26 mouse cellular contexts compared by ENCODE assay signal in the genomic region with DNA sequence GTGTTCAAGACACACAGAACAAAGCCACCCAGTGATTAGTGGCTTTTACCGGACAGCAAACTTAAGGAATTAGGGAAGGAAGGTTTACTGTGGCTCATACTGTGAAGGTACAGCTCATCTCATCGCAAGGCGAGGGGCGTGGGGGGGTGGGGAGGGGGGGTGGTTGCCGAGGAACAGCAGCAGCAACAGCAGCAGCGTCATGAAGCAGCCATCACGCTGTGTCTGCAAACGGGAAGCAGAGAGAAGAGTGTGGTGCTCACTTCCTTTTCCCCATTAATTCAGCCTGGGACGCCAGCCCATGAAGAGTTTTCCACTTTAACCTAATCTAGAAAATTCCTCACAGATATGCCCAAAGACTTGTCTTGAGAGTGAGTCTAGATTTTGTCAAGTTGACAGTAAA. TPM values are rescaled to one million over a fixed set of nuclear protein-coding genes. Genes with fewer than 3 reads are reported as not detected.
"Had no signal": no experiment of that assay in that cellular context is flagged by ENCODE, and none has a peak within 500 bp of the region (broad histone marks: within the 10 kb centered on the region; RNA-seq: fewer than 3 reads in every experiment).

No protein-coding gene starts in this region.

- DNase-seq: cerebellum, adult 2 months; cerebellum, adult 8-10 months; cerebellum, adult 9-10 months; cerebellum, adult 9-11 months; cerebellum, postnatal 10 days; cerebellum, postnatal 14 days; cerebellum, postnatal 25 days; cerebellum, postnatal 36 days; embryo, embryonic 11 days; forebrain, postnatal 0 days; gastrocnemius, adult 2 months; gastrocnemius, postnatal 10 days; gastrocnemius, postnatal 14 days; gastrocnemius, postnatal 25 days; gastrocnemius, postnatal 36 days; heart, adult 18-20 months; heart, adult 2 months had no signal

- ATAC-seq: forebrain, embryonic 13.5 days; forebrain, embryonic 14.5 days; forebrain, embryonic 15.5 days; forebrain, embryonic 16.5 days; forebrain, postnatal 0 days had no signal

RNA-seq across cellular contexts. Expression of gene Olfr222, which starts 13.2 kb away (rescaled TPM):
- total RNA-seq: common myeloid progenitor, adult 5-6 weeks; forebrain, postnatal 0 days; gastrocnemius, adult 18-20 months; gastrocnemius, adult 2 months; gastrocnemius, adult 8-10 months; gastrocnemius, postnatal 10 days; gastrocnemius, postnatal 14 days; gastrocnemius, postnatal 25 days; gastrocnemius, postnatal 36 days; gastrocnemius, postnatal 4 days; heart, adult 18-20 months; heart, adult 2 months; heart, adult 8-10 months had no signal

RNA-seq across cellular contexts. Expression of gene Olfr223, which starts 30.3 kb away (rescaled TPM):
- total RNA-seq: common myeloid progenitor, adult 5-6 weeks; forebrain, postnatal 0 days; gastrocnemius, adult 18-20 months; gastrocnemius, adult 2 months; gastrocnemius, adult 8-10 months; gastrocnemius, postnatal 10 days; gastrocnemius, postnatal 14 days; gastrocnemius, postnatal 25 days; gastrocnemius, postnatal 36 days; gastrocnemius, postnatal 4 days; heart, adult 18-20 months; heart, adult 2 months; heart, adult 8-10 months had no signal
